In the genomic region with DNA sequence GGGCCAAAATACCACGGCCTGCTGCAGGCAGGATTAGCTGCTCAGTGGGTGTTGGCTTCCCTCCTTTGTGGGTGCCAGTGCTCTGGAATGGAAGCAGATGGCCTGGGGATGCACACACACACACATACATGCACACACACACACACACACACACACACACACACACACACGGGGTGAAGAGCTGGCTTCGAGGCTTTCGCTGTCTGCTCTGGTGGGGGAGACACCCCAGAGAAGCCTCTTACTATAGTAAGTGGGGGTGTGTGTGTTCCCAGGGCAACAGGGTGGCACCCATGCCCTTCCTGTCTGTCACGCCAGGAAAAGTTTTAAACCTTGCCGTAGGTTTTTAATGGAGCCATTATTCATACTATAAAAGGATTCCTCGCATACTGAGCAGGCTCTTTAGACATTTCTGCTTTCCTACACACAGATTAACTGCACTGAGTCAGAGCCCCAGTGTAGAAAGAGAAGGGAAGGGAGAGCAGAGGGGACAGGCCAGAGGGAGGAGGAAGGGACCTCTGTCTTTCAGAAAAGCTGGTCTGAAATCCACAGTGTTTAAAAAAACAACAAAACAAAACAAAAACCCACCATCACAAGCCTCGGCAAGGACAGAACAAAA, we compare ENCODE assay signal across 10 mouse cellular contexts. TPM values are rescaled to one million over a fixed set of nuclear protein-coding genes. Genes with fewer than 3 reads are reported as not detected.
A peak's percentile ranks its signal among the peaks of the same experiment; 100 is the strongest.
DNase-seq lines count a peak whose midpoint lies in the region; ATAC-seq and TF ChIP-seq lines count a peak whose summit lies in the region.
"Had no signal": no experiment of that assay in that cellular context is flagged by ENCODE, and none has a peak within 500 bp of the region (broad histone marks: within the 10 kb centered on the region; RNA-seq: fewer than 3 reads in every experiment).

No protein-coding gene starts in this region.

- no peak overlapping the region for H3K4me2 ChIP-seq in heart, embryonic 13.5 days
- H3K4me2 ChIP-seq in midbrain, embryonic 13.5 days (replicated peaks), result no peak overlapping the region

- peaks cover 25% of the 10 kb centered on the region for H3K36me3 ChIP-seq in heart, embryonic 13.5 days
- peaks cover 23% of the 10 kb centered on the region for H3K36me3 ChIP-seq in hindbrain, embryonic 10.5 days
- H3K36me3 ChIP-seq in midbrain, embryonic 13.5 days, result peaks cover 23% of the 10 kb centered on the region

- H3K4me3 ChIP-seq in heart, embryonic 13.5 days, result no peak overlapping the region
- H3K4me3 ChIP-seq in hindbrain, embryonic 10.5 days, result no peak overlapping the region
- H3K4me3 ChIP-seq in midbrain, embryonic 13.5 days (replicated peaks), result no peak overlapping the region

- H3K27ac ChIP-seq in heart, embryonic 13.5 days (replicated peaks), result peak overlapping the region; percentile 70
- H3K27ac ChIP-seq in hindbrain, embryonic 10.5 days, result peak overlapping the region; percentile 75
- H3K27ac ChIP-seq in midbrain, embryonic 13.5 days, result peak overlapping the region; percentile 53; the same call in 1 of the 2 replicates

- H3K9ac ChIP-seq in heart, embryonic 13.5 days, result no peak overlapping the region
- H3K9ac ChIP-seq in midbrain, embryonic 13.5 days (replicated peaks), result no peak overlapping the region

- ATAC-seq in heart, embryonic 13.5 days (ENCODE audit: extremely low read depth, insufficient number of reproducible peaks, low FRiP score, low TSS enrichment), result no peak
- ATAC-seq in Patski, result peak; percentile 72
- ATAC-seq in midbrain, embryonic 13.5 days, result peak; percentile 78
- no peak for ATAC-seq in granulocyte monocyte progenitor cell, adult 5-6 weeks (replicated peaks; ENCODE audit: poor library complexity, severe bottlenecking)

- intact Hi-C loops in heart, postnatal 14 days (cut with DNase I), result no loop called here

- no peaks in the 10 kb centered on the region for H3K9me3 ChIP-seq in heart, embryonic 13.5 days
- peaks cover 7% of the 10 kb centered on the region; the same call in 1 of the 2 replicates for H3K9me3 ChIP-seq in hindbrain, embryonic 10.5 days
- H3K9me3 ChIP-seq in midbrain, embryonic 13.5 days, result no peaks in the 10 kb centered on the region
- H3K9me3 ChIP-seq: G1E had no signal

- POLR2A ChIA-PET in Patski (lab: Charles Lee), result interaction anchor here (0.8 to 12.4 kb wide), 11 partner anchors 9 to 67 kb away, joined by 4 to 148 read pairs (median 6); partner anchors contain the start of gene Atp1a1

- peaks cover 39% of the 10 kb centered on the region for H3K4me1 ChIP-seq in heart, embryonic 13.5 days
- peaks cover 29% of the 10 kb centered on the region for H3K4me1 ChIP-seq in hindbrain, embryonic 10.5 days (replicated peaks)
- H3K4me1 ChIP-seq in midbrain, embryonic 13.5 days (replicated peaks), result peaks cover 22% of the 10 kb centered on the region

- whole genome bisulfite sequencing in heart, embryonic 13.5 days, result 77% methylated on average over 8 of the region's 8 CpGs
- 47% methylated on average over 8 of the region's 8 CpGs for WGBS in hindbrain, embryonic 10.5 days
- 10% methylated on average over 8 of the region's 8 CpGs for WGBS in midbrain, embryonic 13.5 days

- H3K27me3 ChIP-seq in heart, embryonic 13.5 days (replicated peaks), result no peaks in the 10 kb centered on the region
- H3K27me3 ChIP-seq in Patski, result no peaks in the 10 kb centered on the region
- H3K27me3 ChIP-seq in hindbrain, embryonic 10.5 days (ENCODE audit: insufficient read depth, poor library complexity, severe bottlenecking), result no peaks in the 10 kb centered on the region
- H3K27me3 ChIP-seq in midbrain, embryonic 13.5 days, result peaks cover 8% of the 10 kb centered on the region; the same call in 1 of the 2 replicates

- no peak for DNase-seq in heart, postnatal 14 days
- DNase-seq in Patski (ENCODE audit: low read depth, low spot score), result peak; percentile 98
- DNase-seq in hindbrain, embryonic 10.5 days (ENCODE audit: low spot score), result no peak
- DNase-seq in urinary bladder, postnatal 4 days (ENCODE audit: low spot score in 2 of 2), result no peak
- DNase-seq in thymus, postnatal 10 days (ENCODE audit: low spot score in 2 of 2), result no peak
- DNase-seq: right cerebral cortex, postnatal 14 days had no signal

- in situ Hi-C loops in Patski (cut with MboI; ENCODE audit: low pct_unique_long_range_greater_than_20kb), result loop anchor here (5.0 to 10.0 kb wide), 2 partner anchors 54 to 233 kb away; no protein-coding TSS in a partner anchor

- CTCF ChIA-PET in Patski (lab: Charles Lee), result interaction anchor here (0.7 to 14.3 kb wide), 10 partner anchors 9 to 240 kb away, joined by 3 to 220 read pairs (median 4); no protein-coding TSS in a partner anchor

- no peak for TF ChIP-seq CTCF in Patski (IDR thresholded peaks at IDR 0.05)

RNA-seq across cellular contexts. Expression of gene Atp1a1, which starts 32.9 kb away (rescaled TPM):
- 243 and 250 TPM in 2 replicates for polyA plus RNA-seq in heart, embryonic 13.5 days (2015; fragmentation: Nextera tagmentation; extraction: Ambion mirVana)
- total RNA-seq in heart, postnatal 14 days (2021), result 100 to 1,000 TPM; 773 to 866 TPM
- polyA plus RNA-seq in Patski (2021), result 3,406 TPM
- 50.2 and 63.3 TPM in 2 replicates for polyA plus RNA-seq in hindbrain, embryonic 10.5 days (2016; fragmentation: Nextera tagmentation; extraction: Ambion mirVana)
- 37.8 and 40.6 TPM in 2 replicates for polyA plus RNA-seq in midbrain, embryonic 13.5 days (2015; fragmentation: Nextera tagmentation; extraction: Ambion mirVana)
- 82.1 and 82.6 TPM in 2 replicates for total RNA-seq in granulocyte monocyte progenitor cell, adult 5-6 weeks (2014; fragmentation: Nextera tagmentation)
- total RNA-seq in granulocyte monocyte progenitor cell, adult 5-6 weeks (2017), result 118 and 122 TPM in 2 replicates

Comparison
In these comparisons a context has a peak if more than half of its experiments do, and no peak if none do; other contexts are left out.
1. ATAC-seq: peak in Patski (single experiment) and midbrain, embryonic 13.5 days (single experiment); none in heart, embryonic 13.5 days (single experiment) and granulocyte monocyte progenitor cell, adult 5-6 weeks (single experiment).
2. RNA of gene Atp1a1, which starts 32.9 kb away (polyA plus RNA-seq): 3,406 TPM in Patski (single experiment); 243 to 250 TPM in heart, embryonic 13.5 days, 50.2 to 63.3 TPM in hindbrain, embryonic 10.5 days and 37.8 to 40.6 TPM in midbrain, embryonic 13.5 days; every median in the first group is over 10 times any median in the second.
3. Peak in every context shown above with its lines, with median percentiles within 50 percentile points of each other: H3K27ac ChIP-seq.